Mouse (Mus musculus): ENCODE measurements around the gene Rgs7bp.

- no peak for TF ChIP-seq POLR2A (IDR thresholded peaks at IDR 0.05; ENCODE audit: insufficient read length, low read depth)
- TF ChIP-seq REST (IDR thresholded peaks at IDR 0.05; ENCODE audit: insufficient read depth, insufficient read length): no peak
- no peak for TF ChIP-seq CEBPB (IDR thresholded peaks at IDR 0.05; ENCODE audit: insufficient read depth, poor library complexity, severe bottlenecking)
- no peak for TF ChIP-seq USF1 (IDR thresholded peaks at IDR 0.05; ENCODE audit: low read depth)
- TF ChIP-seq E2F4 (IDR thresholded peaks at IDR 0.05; ENCODE audit: insufficient read depth): no peak
- TF ChIP-seq MYOG (IDR thresholded peaks at IDR 0.05; ENCODE audit: control insufficient read depth in 1 of 3, insufficient read depth in 1 of 3, insufficient read length in 2 of 3, low read depth in 2 of 3): no peak
Measured at GRCm38 (mm10) chr13:105011300-105011699, 43.4 kb downstream of the Rgs7bp start.
